Mouse (Mus musculus) heart, postnatal 4 days (tissue): ENCODE measurements around the gene S1pr5. TPM values are rescaled to one million over a fixed set of nuclear protein-coding genes. Genes with fewer than 3 reads are reported as not detected.
"Not testable (repeated sequence)": the region's sequence is repeated elsewhere in the genome, so short reads cannot be mapped to it uniquely, and the experiment has no call there.

Experiments
- DNase-seq: peaks from one replicate; pipeline ENCODE4 v3.0.0; 2021
- total RNA-seq, 2 experiments: library from RNA; stranded (reverse); gene quantifications; 2 replicates each; pipeline ENCODE4 v1.2.3; 2021

The S1pr5 gene
- total RNA-seq, 2 experiments from 2014 or later: 0.17 to 0.29 TPM

DNA sequence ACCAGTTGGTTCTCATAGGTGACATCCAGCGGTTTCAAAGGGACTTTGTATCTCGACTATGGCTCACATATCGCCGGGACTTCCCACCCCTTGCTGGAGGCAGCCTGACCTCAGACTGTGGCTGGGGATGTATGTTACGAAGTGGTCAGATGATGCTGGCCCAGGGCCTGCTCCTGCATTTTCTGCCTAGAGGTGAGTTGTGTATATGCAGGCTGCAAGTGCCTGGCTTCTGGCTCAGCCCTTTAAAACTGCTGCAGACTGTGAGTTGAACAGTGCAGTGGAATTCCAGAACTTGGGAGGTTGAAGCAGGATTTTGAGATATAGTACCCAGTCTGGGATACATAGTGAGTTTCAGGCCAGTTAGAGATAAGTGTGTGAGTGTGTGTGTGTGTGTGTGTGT, 18.6 kb upstream of the S1pr5 start:
- DNase-seq: no peak

GRCm38 (mm10) chr9:21265611-21266010, 17.4 kb upstream of the S1pr5 start:
- DNase-seq: no peak

- DNase-seq: peak; percentile 100
Measured at GRCm38 (mm10) chr9:21265000-21265561, 16.8 kb upstream of the S1pr5 start, which contains the start of gene Atg4d. Gene Atg4d, plus strand, starts transcription at chr9:21265293.

DNA sequence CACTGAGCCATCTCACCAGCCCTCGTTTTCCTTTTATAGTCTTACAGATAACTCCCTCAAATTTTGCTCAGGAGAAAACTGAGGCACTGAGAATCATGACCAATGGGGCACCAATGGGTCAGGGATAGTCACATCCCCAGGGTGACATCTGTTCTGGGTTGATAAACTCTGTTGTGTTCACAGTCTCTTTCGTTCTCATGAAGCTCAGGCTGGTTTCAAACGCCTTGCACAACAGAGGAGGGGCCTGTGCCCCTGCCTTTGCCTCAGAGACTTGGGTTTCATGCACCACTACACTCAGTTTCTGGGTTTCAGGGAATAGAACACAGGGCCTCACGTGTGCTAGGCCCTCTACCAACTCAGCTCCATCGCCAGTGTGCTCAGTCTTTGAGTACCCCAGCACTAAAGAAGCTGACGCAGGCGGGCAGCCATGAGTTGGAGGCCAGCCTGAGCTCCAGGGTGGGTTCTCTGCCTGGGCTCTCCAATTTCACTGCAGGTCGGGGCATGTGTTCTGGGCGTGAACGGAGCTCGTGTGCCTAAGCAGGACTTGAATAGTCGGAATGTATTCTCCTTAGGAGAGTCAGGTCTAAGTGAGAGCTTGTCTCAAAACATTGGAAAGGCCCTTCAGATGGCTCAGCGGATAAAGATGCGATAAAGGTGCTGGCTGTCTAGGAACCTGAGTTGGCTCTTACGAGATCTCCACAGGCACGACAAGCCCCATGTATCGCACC, 16.2 kb upstream of the S1pr5 start:
- DNase-seq: no peak

DNA sequence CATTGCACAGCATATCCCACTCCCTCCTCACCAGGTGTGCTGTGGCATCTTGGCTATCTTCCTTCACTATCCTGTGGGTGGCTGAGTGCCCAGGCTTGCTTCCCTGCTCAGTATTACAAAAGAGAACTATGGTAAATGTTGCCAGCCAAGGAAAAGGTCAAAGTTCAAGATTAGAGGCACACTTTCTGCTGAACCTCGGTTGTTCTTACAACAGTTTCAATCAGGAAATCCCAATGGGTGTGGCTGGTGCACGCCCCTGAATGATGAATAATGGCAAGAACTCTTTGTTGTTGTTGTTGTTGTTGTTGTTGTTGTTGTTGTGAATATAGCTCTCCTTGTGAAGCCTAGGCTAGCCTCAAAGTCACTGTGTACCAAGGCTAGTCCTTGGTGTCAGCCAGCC, 13.6 kb upstream of the S1pr5 start:
- no peak for DNase-seq

DNA sequence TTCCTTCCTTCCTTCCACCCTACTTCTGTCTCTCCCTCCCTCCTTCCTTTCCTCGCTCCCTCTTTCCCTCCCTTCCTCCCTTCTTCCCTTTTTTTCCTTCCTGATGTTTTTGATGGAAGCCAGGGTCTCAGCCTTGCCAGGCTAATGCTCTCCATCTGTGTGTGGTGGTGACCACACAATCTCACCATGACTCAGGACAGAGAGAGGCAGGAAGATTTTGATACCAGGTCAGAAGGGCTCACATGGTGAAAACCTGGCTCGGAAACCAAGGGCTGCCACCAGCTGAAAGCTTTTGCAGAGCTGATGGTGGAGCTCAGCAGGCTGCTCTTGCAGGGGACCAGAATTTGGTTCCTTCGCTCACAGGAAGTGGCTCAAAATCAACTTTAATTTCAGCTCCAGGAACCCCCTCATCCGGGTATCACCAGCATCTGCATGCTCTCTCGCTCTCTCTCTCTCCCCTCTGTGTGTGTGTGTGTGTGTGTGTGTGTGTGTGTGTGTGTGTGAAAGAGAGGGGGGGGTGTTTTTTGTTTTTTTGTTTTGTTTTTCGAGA, 12.3 kb upstream of the S1pr5 start:
- DNase-seq: no peak

- not testable (repeated sequence) for DNase-seq
Measured at GRCm38 (mm10) chr9:21256349-21256748, 8.1 kb upstream of the S1pr5 start.

DNA sequence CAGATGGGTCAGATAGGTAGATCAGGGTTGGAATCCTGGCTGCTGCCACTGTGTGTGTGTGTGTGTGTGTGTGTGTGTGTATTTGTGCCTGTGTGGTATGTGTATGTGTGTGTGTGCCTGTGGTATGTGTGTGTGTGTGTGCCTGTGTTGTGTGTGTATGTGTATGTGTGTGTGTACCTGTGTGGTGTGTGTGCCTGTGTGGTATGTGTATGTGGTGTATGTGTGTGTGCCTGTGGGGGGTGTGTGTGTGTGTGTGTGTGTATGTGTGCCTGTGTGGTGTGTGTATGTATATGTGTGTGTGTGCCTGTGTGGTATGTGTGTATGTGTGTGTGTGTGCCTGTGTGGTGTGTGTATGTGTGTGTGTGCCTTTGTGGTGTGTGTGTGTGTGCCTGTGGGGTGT, 6.4 kb upstream of the S1pr5 start:
- no peak for DNase-seq

GRCm38 (mm10) chr9:21251116-21251735, 3.0 kb upstream of the S1pr5 start:
- no peak for DNase-seq

DNA sequence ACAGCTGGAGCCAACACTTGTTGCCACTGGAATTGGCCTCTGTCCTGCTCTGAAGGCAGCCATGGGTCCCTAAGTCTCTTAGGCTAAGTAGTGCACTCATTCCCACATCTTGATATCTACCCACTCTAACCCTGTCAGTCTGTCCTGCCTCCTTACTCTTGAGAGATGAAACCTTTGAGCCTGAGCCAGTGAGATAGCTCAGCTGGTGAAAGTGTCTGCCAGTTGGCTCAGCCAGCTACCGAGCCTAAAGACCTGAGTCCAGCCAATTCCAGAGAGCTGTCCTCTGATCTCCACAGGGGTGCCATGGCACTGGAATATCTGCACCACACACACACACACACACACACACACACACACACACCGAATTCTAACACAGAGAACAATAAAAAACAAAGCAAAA, 2.3 kb upstream of the S1pr5 start:
- DNase-seq: no peak

- no peak for DNase-seq
Measured at GRCm38 (mm10) chr9:21249629-21250508, 1.6 kb upstream of the S1pr5 start.

- no peak for DNase-seq
Measured at GRCm38 (mm10) chr9:21246342-21246741, 1.9 kb downstream of the S1pr5 start.

- no peak for DNase-seq
Measured at GRCm38 (mm10) chr9:21245113-21245487, 3.1 kb downstream of the S1pr5 start.

DNA sequence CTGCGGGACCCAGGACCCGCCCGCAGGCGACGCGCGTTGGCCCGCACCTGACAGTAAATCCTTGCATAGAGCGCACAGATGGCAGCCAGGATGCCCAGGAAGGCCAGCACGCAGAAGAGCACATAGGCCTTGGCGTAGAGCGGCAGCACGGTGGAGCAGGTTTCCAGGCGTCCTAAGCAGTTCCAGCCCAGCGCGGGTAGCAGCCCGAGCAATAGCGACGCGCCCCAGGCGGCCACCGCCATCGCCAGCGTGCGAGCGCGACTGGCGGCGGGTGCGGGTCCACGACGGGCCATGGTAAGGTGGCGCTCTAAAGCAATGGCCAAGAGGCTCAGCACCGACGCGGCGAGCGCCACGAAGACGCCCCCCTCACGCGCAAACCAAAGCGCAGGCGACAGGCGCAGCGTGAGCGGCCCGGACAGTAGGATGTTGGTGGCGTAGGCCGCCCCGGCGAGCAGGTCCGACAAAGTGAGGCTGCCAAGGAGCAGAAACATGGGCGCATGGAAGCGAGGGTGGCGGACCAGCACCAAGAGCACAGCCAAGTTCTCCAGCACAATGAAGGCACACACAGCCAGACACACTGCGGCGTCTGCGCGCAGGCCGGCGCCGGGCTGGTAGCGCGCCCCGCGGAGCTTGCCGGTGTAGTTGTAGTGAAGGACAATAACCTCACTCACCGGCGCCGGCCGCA, 3.7 kb downstream of the S1pr5 start:
- DNase-seq: peak; percentile 31

- DNase-seq: no peak
Measured at GRCm38 (mm10) chr9:21243826-21244427, 4.3 kb downstream of the S1pr5 start.

- DNase-seq: peak; percentile 87
Measured at GRCm38 (mm10) chr9:21241343-21241742, 6.9 kb downstream of the S1pr5 start.

DNA sequence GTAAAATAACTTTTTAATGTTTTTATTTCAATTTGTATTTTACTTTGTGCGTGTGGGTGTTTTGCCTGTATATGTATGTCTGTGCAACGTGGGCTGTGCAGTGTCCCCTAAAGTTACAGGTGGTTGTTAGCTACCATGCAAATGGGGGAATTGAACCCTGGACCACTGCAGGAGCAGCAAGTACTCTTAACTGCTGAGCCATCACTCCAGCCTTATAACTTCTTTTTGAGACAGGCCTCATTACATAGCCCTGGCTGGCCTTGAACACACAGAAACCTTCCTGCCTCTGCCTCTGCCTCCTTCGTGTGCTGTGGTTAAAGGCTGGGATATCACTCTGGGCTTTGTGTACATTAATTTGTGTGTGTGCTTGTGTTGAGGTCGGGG, 8.8 kb downstream of the S1pr5 start:
- DNase-seq: no peak

DNA sequence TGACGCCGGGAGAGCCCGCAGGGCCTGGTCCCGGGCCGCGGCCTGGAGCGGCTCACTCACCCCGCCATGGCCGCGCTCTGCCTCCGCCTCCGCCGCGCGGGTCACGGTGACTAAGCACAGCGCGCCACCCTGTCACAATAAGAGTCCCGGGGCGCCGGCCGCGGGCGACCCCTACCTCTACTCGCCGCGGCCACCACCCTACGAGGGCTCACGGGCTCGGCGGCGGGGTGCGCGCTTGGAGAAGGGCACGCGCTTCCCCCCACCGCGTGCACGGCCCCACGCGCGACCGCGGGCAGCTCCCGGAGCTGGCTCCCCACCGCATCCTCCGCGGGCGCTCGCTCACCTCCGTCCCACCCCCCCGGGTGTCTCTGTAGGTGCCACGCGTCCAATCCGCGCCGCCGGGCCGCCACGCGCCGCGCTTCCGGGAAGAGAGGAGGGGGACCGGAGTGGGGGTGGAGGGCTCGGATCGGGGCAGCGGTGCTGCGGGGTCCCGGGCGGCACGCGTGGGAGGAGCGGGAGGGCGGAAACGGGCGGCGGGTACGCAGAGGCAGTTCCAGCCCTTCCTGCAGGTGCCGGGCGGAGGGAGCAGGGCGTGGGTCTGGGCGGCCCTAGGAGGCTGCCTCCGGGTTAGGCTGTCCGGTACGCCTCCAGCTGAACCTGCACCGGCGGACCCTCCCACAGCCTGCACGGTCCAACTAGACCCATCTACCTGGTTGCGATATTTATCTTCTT, 9.3 kb downstream of the S1pr5 start, which contains the start of gene Keap1:
TSS of gene Keap1 (minus strand) at position 629 of the 732 bp plus-strand sequence.
- peak; percentile 86 for DNase-seq

DNA sequence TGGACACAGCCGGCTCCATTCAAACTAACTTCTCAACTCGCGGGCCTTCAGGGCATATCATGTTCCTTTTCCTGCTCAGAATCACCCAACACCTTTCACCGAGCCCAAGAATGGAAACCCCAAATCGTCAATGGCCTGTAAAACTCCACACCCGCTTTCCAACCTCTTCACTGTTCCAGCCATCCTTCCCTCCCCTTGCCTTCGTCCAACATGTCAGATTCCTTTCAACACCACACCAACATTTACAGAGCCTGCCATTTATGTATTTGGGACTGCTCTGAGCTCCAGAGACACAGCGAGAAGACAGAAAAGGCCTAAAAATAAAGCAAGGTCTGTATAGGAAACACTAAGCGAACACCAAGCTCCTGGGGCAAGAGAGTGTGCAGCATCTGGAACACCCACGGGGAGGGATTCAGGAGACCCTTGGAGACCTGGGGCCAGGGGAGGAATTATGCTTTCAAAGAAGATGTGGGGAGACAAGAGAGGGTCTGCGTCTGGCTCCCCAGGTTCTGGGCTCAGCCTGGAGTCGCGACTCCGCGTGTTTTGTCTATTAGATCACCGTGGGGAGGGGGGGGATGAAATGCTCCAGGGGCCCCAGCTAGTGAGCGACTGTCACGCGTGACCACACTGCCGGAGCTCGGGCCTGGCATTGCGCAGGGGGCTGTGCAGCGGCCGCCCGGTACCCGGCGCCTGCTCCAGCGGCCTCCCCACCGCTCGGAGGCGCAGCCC, 10.1 kb downstream of the S1pr5 start:
- DNase-seq: peak; percentile 41
